Mouse (Mus musculus) liver, embryonic 14.5 days (tissue): Measurements from ENCODE around the gene Syngr4.

Experiments
- CTCF ChIP-seq: IDR thresholded peaks from 2 replicates; pipeline ENCODE4 v1.5.1; 2016; ENCODE audit warnings: antibody characterized with exemption, low read depth, control low read depth
- EP300 ChIP-seq: IDR thresholded peaks from 2 replicates; pipeline ENCODE4 v1.6.1; 2016; ENCODE audit warnings: antibody characterized with exemption, low read depth

GRCm38 (mm10) chr7:45906622-45907021 is 10.1 kb upstream of the Syngr4 start:
- TF ChIP-seq CTCF (no peak), EP300 (no peak)
